Mouse (Mus musculus) c-Kit-positive CD71-positive TER-119-negative erythroid progenitor cells, embryonic 14.5 days (primary cell): ENCODE measurements at regions not wholly inside any gene's neighbourhood (a gene's known extent, or its start where the extent isn't known, plus 50 kb on each side); places are given as distances from the start of the nearest gene placed in this dataset.

Experiments used
- DNase-seq: peaks from one replicate; pipeline ENCODE4 v3.0.0-alpha.2; 2013; ENCODE audit warnings: low read depth

DNA sequence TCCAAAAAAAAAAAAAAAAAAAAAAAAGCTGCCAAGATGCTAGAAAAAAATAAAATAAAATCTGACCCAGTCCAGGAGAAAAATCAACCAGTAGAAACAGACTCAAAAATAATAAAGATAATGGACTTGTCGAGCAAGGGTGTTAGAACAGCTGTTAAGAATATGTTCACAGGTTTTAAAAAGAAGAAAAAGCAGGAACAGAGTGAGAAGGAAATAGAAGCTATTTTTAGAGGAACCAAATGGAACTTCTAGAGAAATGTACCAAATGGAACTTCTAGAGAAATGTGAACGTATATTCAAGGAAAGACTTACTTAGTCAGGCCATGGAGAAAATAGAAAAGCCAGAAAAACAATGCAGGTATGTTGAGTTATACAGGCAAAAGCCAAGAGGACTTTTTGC lies 662.4 kb upstream of the Jmjd1c start:
- no peak for DNase-seq

DNA sequence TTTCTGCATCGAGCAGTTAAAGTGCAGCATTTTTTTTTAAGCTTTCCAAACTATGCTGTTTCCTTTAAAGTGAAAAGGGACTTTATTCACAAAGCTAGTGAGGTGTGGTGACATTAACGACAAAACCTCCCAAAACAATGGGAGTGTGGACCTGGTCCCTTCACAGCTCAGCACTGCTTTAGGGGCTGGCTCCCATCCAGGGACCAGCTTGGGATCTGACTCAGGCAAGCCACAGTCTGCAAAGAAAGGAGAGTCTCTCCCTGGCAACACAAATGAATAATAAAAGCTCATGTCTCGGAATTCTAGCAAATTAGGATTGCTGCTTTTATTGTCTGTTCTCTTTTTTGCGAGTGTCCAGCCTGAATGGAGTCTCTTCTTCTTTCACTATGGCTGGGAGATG lies 625.2 kb upstream of the Jmjd1c start:
- DNase-seq = no peak

DNA sequence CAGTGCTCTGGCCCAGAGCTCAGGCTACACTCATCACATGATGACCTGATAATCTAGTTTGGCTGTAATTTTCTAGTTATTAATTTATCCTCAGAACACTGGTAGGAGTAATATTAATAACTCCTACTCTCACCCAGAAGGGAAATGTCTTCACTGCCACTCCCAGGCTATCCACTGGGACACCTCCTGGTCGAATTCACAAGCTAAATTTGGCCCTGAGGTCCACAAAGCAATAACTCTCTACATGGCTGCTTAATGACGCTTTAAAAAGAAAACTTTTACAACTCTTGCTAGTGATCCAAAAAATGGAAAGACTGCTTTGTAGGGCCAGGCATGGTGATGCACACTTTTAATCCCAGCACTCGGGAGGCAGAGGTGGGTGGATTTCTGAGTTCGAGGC lies 623.9 kb upstream of the Jmjd1c start:
- no peak for DNase-seq

DNA sequence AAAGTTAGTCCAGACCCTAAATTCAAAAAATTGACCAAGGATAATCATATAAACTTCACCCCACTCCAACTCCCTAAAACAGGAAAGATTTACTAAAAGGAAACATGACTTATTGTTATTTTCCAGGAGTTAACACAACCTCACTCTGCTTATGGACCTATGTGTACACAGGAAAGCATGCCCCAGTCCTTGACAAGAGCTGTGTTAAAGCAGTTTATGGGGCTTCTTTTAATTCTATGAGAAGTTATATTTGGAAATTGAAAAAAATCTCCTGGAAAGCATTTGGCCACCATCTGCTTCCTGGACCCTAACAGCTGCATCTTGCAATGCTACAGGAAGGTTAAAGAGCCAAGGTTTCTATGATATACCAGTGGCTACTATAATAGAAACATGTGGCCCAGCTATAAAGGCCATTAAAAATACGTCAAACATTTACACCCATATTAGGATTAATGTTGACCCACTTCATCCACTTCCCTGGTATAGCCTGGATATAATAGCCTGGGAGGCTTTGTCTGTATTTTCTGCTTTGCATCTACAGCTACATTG lies 620.7 kb upstream of the Jmjd1c start:
- DNase-seq = no peak

DNA sequence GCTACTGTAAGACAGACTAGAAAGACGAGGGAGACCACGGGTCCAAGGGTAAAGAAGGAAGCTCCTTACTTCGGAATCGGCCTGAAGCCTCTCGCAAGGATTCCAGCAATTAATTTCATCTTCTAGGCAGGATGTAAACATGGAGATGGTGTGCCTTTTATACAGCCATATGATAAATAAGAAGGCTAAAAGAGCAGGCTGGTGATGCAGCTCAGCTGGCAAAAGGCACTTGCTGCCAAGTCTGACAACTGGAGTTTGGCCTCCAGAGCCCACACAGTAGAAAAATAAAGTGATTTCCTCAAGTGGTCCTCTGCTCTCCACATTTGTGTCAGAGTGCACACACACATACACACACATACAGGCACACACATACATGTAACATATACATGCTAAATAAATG lies 605.1 kb upstream of the Jmjd1c start:
- no peak for DNase-seq

DNA sequence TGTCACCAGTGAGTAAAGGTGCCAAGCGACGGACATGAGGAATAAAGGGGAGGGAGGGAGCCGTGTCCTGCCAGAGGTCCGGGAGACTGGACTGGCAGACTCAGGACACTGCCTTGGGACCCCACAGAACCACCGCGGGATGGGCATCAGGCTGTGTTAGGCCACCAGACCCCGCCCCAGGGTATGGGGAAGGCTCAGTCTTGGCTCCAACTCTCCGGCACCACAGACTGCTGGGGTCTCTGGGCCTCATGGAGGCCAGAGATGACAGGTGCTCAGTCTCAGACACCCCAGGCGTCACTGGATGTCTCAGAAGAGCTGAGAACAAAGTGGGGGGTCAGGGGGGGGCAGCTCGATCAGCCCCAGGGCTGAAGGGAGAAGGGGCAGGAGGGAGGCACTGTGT lies 604.1 kb upstream of the Jmjd1c start:
- no peak for DNase-seq

DNA sequence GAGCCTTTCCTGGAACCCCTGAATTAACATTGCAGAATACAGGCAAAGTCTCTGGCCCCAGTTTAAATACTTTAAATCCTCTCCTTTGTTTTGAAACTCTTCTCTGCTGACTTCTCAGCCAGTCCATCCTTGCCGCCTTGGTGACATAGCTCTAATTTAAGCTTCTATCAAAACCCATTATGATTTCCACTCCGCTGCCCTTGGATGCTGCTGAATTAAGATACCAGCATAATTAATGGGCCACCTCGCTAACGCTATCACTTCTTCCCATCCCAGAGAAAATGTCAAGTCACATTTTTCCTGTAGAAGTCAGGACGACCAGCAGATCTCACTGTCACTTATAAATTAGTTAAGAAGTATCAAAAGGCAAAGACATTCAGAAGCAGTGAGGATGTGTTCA lies 556.1 kb upstream of the Jmjd1c start:
- DNase-seq = no peak

DNA sequence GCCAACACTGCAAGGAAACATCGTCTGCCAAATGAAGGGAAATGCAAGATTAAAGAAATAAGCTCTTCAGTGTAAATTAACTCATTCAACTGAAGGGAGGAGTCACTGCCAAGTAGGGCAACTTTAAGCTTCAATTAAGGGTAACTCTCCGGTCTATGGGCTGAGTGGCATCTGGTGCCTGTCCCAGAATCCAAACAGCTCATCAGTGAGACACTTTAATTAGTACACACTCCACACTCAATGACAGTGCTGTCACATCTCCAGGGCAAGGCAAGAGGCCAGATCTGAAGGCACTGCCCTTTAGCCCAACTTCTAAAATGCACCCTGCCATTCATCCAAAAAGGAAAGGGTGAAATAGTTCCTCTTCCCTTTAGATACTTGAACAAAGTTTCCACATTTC lies 549.3 kb upstream of the Jmjd1c start:
- no peak for DNase-seq

DNA sequence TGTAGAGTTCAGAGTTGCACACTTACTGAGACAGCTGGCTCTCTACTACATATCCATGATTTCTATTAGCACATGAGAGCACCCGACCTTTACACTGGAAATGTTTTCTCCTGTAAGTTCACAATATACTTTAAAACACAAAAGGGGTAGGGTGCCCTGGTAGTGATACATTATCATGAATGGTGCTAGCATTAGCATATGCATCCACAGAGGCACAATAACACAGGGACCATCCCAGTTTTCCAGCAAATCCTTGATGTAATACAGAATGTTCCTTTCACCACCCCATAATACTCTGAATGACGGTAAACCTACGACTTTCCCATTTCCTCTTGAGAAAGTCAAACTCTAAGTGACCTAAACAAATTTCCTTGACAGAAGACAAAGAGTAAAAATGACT lies 548.3 kb upstream of the Jmjd1c start:
- DNase-seq = no peak

DNA sequence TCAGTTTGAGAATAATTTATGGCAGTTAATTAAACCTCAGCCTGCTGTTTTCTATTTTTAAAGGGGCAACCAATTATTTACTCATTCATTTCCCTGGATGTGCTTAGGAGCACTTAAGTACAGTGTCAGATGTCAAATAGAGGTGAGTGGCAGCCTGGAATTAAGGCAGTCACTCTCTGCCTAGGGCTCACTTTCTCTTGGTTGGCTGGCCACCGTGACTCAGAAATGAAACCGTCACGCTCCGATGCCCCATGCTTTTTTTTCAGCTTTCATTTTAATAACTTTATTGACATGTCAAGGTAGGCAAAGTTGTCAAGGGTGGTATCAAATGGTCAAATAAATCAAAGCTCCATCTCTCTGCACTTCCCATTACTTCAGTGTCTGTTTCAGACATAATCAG lies 547.9 kb upstream of the Jmjd1c start:
- no peak for DNase-seq

DNA sequence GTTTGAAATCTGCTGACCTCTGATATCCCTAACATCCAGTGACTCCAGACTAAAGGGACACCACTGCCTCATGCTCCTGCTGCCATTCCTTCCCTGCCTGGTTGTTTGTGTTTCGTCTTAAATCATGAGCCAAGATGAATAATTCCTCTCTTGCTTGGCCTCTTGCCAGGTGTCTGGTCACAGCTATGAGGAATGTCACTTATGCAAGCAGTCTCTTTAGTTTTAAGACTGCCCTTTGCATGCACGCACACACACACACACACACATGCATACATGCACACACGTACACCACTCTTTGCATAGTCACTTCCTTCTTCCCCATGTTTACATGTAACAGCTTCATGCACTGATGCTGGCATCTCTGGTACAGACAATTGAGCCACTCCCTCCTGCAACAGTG lies 543.0 kb upstream of the Jmjd1c start:
- DNase-seq = no peak

DNA sequence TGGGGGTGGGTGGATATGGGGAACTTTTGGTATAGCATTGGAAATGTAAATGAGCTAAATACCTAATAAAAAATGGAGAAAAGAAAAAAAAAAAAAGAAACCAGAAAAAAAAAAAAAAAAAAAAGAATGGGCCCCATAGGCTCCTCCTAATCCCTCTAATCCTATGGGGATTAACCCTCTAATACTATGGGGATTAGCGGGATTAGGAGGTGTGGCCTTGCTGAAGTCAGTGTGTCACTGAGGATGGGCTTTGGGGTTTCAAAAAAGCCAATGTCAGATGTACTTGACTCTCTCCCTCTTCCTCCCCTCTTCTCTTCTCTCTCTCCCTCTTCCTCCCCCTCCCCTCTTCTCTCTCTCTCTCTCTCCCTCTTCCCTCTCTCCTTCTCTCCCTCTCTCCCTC lies 541.7 kb upstream of the Jmjd1c start:
- DNase-seq = no peak

DNA sequence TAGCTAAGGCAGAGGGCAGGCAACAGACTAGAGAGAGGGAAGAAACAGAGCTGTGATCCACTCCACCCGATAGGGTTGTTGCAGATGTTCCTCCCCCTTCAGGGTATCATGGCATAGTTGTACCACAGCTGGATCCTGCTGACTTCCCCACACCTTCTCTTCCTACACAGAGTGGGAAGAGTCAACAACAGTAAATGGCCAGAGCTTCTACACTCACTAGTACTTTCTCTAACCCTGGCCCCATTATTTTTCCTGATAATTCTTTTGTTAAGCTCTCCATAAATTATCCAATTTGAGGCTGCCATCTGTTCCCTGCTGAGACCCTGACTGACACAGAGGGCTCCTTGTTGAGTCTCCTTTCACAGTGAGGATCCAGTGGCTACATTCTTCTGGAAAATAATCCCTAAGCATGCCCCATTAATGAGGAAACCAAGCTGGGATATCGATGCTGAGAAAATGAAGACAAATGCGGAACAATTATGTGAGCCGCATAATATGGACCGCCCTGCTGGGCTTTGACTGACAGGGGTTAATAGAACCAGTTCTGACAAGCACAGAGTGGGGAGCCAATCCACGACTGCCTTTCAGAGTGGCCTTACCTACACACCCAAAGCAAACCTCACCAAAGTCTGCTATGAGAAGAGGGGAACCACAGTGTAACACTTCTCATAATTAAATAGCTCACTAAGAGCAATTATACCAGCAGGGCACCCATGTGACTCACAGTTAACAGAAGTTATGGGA lies 537.7 kb upstream of the Jmjd1c start:
- DNase-seq = no peak

DNA sequence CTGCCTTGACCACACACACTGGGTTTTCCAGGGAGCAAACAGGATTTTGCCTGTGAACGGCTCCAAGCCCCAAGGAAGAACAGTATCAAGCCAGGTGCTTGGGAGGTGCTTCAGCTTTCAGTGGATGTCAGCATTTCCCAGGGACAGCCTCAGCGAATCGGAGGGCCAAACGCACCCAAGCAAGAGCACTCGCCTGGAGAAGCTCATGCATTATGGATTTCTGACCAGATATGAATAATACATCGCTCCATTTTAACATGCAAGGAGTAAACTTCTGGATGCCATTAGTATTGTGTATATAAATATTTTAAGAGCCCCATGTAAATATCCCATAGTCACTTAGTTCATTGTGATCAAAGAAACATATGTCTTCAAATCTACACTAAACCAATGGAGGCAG lies 530.6 kb upstream of the Jmjd1c start:
- DNase-seq = no peak

DNA sequence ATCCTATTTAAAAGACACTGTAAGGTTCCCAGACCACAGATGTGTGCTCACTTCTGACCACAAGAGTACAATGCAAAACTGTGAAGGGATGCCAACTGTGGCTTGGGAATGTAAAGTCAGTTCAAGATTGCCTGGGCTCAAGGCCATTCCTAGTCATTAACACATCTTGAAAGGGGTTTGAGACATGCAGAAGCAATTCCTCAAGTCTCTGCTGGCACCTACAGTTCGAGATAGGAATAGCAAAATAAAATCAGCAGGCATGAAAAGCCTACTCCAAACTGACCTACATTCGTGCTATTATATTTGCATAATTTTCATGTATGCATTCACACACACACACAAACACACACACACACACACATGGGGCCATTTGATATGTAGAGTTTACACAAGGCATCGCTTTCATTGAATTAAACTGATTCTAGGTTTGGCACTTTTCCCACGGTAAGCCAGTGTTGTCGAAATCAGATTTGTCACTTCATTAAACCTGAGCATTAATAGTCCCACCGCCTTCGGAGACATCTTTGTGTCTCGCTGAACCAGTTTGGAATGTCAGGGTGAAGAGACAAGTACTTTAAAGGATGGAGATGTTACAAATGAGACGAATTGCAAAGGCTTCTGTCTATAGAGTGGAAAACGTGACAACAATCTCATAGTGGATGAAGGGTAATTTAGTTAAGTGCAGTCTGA lies 520.9 kb upstream of the Jmjd1c start:
- no peak for DNase-seq

DNA sequence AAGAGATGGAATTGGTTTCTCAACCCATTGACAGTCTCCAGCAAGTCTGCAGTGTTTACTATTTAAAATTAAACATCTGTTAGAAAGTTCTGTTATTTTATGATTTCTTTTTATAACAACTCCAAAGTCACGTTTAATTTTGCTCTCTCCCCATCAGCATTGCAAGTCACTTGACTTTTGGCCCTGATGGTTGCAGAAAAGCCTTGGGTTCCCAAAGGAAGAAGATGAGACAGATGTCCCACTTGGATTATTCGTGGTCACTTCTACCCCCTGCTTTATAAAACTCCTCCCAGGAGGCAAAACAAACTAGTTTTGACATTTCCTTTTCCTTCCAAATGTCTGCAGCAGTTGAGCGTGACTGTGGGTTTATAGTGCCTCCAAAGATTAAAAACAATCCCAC lies 502.9 kb upstream of the Jmjd1c start:
- DNase-seq = no peak

DNA sequence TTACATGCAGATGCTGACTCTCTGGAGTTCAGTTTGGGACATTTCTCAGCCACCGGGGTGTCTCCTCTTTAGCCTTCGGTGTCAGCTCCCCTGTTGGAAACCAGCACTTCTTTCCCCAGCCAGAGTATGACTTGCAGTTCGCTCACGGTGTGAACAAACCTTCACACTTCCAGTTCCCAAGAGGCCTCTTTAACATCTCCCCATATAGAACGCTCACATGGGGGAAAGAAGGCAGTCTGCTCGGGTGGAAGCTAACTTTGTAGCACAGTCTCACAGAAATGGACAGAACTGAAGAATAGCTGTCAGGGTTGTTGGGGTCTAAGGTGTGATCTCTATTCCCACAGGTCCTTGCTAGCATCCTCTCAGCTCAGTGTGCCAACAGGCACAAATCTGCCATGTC lies 502.4 kb upstream of the Jmjd1c start:
- DNase-seq = no peak

DNA sequence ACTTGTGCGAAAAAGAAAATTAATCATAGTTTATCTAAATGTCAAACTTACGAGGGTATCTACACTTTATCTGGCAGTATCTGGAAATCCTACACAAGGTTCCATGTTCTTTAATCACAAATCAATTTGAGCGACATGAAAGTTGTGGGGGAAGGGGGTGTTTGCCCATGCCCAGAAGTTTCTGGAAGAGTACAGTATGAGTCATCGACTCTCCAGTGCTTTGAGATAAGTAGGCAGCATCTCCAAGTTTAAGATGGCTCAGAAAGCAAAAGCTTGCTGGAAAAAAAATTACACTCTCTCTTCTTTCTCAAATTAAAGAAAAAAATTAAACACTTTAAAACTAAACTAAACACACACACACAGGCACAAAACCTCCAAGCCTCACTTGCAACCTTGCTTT lies 498.0 kb upstream of the Jmjd1c start:
- DNase-seq = no peak

DNA sequence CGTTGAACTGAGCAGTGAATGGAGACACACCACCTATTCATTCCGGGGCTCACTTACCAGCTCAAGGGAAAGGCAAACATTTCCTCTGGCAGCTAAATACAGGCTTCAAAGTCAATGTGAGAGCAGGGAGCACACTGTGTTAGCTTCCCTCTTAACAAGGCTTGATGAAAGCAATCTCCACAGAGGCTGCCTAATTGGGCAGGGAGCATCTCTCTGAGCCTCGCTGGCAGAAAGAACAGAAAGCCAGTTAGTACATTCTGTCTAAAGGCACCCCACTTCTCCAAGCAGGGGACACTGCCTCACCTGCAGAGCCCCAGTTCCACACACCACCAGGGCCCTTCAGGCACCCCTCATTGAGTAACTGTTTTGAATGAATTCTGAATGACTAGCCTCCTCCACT lies 488.8 kb upstream of the Jmjd1c start:
- no peak for DNase-seq

DNA sequence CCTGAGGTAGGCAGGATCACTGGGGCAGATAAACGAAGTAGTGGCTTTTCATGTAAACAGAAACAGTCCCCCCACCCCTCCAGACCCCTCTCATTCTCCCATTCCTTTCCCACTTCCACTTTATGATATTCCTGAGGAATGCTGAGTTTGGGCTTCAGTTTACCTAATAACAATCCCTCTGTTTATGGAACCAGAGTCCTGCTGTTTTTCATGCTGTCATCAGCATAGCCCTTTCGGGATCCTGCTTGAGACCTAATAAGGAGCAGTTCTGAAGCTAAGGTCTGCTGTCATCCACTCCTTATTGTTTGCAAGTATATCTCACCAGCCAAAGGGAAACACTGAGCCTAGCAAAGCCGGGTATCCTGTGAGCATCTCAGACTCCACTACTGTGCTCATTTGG lies 479.6 kb upstream of the Jmjd1c start:
- no peak for DNase-seq

DNA sequence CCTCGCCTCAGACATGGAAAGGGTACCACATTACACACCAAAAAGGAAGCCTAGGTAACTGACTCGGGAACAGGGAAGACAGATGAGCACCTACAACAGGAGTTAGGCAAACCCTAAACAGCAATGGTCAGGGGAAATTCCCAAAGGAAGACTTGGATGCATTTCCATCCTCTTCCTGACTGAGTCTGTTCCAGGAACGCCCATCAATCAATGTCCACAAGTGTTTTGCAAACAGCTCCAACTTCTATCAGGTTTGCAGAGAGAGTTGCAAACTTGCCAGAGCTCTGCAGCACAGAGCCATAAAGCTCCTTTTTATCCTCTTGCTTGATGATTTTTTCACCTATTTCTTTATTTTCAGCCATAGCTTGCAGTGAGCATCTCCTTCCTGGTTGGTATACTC lies 464.9 kb upstream of the Jmjd1c start:
- DNase-seq = no peak

DNA sequence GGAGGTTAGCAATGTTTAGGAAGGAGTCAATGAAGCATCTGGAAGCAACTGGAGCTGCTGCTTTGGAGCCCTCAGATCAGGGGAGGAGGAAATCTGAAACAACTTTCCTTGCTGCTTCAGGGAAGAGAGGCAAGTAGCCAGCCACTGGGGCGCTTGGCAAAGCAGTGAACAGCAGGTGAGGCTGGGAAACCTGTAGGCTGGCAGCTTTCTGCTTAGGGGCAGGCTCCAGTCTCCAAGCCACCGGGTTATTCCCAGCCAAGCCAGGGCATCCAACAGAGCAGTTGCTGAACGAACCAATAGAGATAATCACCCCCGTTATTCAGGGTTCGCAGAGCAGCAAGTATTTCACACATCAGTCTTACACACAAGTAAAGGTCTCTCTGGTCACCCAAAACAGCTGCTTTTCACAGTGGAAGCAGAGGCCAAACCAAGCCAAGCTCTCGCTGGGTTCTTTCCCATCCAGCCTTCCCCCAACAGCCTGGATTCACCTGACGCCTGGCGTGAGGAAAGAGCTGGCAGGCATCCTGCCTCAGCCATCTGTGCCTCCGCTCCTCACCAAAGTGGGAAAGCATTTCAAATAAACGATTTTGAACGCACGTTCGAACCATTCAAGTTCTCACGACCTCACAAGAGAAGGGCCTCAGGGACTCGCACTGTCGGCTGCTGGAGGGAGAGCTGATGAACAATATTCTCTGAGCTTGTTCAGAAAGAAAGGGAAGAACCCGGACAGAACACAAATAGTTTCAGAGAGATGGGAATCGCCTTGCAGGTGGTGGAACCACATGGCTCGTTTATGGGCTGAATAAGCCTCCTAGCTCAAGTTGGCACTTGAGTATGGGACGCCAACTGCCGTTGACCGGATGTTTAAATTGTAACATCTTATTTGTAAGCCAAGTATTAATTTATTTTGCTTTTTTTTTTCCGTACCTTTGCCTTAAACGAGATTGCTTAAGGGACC lies 454.8 kb upstream of the Jmjd1c start:
- DNase-seq = no peak

DNA sequence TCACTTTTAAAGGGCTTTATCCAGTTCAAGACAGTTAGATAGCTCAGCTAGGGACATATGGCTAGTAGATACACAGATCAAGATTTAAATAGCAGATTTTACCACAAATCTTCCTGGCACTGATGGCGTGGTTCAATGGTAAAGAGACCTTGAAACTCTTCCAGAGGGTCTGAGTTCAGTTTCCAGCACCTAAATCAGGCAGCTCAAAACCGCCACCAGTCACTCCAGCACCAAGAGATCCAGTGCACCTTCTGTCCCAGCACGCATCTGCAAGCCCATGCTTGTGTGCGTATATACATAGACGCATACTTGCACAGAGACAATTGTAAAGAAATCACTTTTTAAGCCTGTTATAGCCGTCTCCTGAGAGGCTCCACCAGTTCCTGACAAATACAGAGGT lies 454.0 kb upstream of the Jmjd1c start:
- DNase-seq = no peak
